Mouse (Mus musculus): ENCODE measurements at regions not wholly inside any gene's neighbourhood (a gene's known extent, or its start where the extent isn't known, plus 50 kb on each side); places are given as distances from the start of the nearest gene placed in this dataset.

DNA sequence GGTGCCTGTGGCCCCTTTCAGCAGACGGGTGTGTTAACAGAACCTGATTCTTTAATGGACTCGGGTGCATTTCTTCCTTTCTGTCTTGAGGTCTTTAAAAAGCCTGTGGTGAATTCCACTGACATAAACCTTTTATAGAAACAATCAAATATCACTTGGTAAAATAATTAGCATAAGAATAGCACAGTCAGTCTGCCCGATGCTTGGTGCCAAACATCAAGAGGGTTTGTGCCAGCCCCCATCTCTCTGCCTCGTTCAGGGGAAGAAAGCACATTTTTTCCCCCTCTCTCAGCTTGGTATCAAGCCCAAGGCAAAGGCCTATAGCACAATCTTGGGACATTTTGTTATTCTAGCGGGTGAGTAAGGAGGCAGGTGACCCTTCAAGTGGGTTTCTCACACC lies 169.8 kb downstream of the Maf start:
- WGBS = 89% methylated on average over 5 of the region's 5 CpGs
- TF ChIP-seq POLR2A (IDR thresholded peaks at IDR 0.05; ENCODE audit: control insufficient read depth, extremely low read depth, insufficient read depth, low read length, poor library complexity) (no peak), CTCF (IDR thresholded peaks at IDR 0.05; ENCODE audit: borderline replicate concordance, control insufficient read depth, extremely low read depth, insufficient read depth, low read length, poor library complexity) (no peak)
- no peaks in the 10 kb centered on the region for H3K4me1 ChIP-seq (replicated peaks; ENCODE audit: control insufficient read depth, insufficient read depth, low read length)
- no peak overlapping the region for H3K27ac ChIP-seq (ENCODE audit: control insufficient read depth, insufficient read depth, low read length)
- H3K4me3 ChIP-seq (ENCODE audit: control insufficient read depth, insufficient read depth, low read length) = no peak overlapping the region
- no peaks in the 10 kb centered on the region for H3K36me3 ChIP-seq (ENCODE audit: control insufficient read depth, insufficient read depth, low read length)
- H3K27me3 ChIP-seq (ENCODE audit: control insufficient read depth, insufficient read depth, low read length) = no peaks in the 10 kb centered on the region
- no peak for DNase-seq

DNA sequence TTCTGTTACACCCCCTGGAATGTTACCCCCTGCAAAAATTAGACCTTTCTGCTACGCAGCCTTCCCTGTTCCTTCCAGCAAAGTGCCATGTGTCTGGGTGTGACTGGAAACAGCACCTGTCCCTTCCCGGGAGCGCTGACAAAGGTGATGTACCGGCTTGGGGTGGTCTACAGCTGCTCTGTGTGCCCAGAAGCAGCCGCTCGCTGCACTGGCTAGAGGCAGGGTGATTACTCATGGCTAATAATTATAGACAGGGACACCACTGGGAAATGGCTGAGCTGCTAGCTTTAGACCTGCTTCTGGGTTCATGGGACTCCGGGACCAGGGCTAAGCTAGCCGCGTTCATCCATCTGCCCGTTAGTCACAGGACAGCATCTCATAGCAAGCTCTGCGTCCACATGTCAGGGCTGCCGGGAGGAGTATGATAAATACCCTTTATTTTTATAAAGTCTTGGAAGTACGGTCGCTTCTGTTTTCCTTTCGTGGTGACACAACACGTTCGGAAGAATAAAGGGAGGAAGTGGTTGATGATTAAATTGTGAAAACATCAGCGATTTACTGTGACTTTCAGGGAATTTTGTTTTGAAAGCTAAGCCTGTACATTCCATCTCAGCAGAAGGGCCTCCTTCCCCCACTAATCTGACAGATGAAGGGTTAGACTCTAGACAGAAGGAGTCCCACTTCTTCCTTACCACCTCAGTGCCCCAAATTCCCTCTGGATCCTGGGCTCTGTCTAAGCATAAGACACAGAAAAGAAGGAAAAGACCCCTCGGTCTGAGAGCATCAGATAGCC lies 170.8 kb downstream of the Maf start:
- no peak overlapping the region for H3K4me3 ChIP-seq (ENCODE audit: control insufficient read depth, insufficient read depth, low read length)
- no peak overlapping the region for H3K27ac ChIP-seq (ENCODE audit: control insufficient read depth, insufficient read depth, low read length)
- TF ChIP-seq CTCF (IDR thresholded peaks at IDR 0.05; ENCODE audit: borderline replicate concordance, control insufficient read depth, extremely low read depth, insufficient read depth, low read length, poor library complexity) = no peak
- TF ChIP-seq POLR2A (IDR thresholded peaks at IDR 0.05; ENCODE audit: control insufficient read depth, extremely low read depth, insufficient read depth, low read length, poor library complexity) = no peak
- no peaks in the 10 kb centered on the region for H3K36me3 ChIP-seq (ENCODE audit: control insufficient read depth, insufficient read depth, low read length)
- H3K4me1 ChIP-seq (replicated peaks; ENCODE audit: control insufficient read depth, insufficient read depth, low read length) = no peaks in the 10 kb centered on the region
- no peaks in the 10 kb centered on the region for H3K27me3 ChIP-seq (ENCODE audit: control insufficient read depth, insufficient read depth, low read length)
- DNase-seq = no peak
- WGBS = 90% methylated on average over 19 of the region's 19 CpGs

DNA sequence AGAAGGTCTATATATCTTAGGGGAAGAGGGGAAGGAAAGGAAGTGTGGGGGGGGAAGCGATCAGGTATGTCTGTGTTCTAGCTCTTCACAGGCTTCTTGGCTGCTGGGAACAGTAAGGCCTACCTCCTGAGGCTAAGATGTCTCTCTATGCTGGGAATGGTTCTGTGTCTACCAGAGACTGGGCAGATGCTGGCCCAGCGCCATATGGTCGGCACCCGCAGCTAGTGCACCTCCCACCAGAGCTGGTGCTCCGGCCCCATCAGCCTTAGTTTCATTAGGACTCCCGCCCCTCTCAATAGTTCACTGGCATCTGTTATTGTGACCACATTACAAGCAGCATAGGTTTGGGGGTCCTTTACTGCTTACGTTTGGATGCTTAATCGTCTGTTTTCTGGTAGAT lies 171.6 kb downstream of the Maf start:
- H3K36me3 ChIP-seq (ENCODE audit: control insufficient read depth, insufficient read depth, low read length) = no peaks in the 10 kb centered on the region
- no peak overlapping the region for H3K27ac ChIP-seq (ENCODE audit: control insufficient read depth, insufficient read depth, low read length)
- H3K27me3 ChIP-seq (ENCODE audit: control insufficient read depth, insufficient read depth, low read length) = no peaks in the 10 kb centered on the region
- DNase-seq = no peak
- TF ChIP-seq CTCF (IDR thresholded peaks at IDR 0.05; ENCODE audit: borderline replicate concordance, control insufficient read depth, extremely low read depth, insufficient read depth, low read length, poor library complexity) (no peak), POLR2A (IDR thresholded peaks at IDR 0.05; ENCODE audit: control insufficient read depth, extremely low read depth, insufficient read depth, low read length, poor library complexity) (no peak)
- H3K4me3 ChIP-seq (ENCODE audit: control insufficient read depth, insufficient read depth, low read length) = no peak overlapping the region
- 93% methylated on average over 8 of the region's 8 CpGs for WGBS
- no peaks in the 10 kb centered on the region for H3K4me1 ChIP-seq (replicated peaks; ENCODE audit: control insufficient read depth, insufficient read depth, low read length)

DNA sequence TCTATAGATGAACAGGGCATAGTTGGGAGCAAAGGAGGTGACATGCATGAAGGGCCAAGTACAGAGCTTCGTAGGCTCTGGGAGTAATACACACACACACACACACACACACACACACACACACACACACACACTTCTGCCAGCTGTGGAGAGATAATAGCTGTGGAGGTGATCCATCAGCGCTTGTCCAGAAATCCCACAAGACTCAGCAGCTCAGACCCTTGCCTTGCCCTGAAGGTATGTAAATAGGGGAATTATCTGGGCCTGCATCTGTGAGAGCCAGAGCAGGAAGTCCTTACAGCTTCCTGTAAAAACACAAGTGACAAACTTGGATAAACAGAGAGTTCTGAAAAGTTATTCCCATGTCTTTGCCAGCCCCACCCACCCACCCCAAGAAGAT lies 173.6 kb downstream of the Maf start:
- peaks cover 6% of the 10 kb centered on the region for H3K4me1 ChIP-seq (replicated peaks; ENCODE audit: control insufficient read depth, insufficient read depth, low read length)

DNA sequence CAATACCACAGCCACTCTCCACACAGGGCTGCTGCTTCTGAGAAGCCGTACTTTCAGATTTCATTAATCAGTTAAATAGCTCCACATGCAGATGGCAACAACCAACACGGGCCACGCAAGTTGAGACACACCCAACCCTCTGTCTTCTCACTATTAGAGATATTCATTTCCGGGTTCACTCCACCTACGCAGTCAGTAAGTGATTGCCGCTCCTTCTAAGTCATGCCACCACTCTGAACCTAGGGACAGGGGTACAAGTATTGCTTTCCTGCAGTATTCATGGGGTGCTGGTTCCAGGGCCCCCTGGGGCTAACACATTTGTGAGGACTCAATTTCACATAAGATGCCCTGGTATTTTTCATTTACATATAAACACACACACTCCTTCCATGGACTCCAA lies 176.3 kb downstream of the Maf start:
- Histone ChIP-seq H3K27ac (ENCODE audit: control insufficient read depth, insufficient read depth, low read length) (no peak overlapping the region), H3K36me3 (ENCODE audit: control insufficient read depth, insufficient read depth, low read length) (no peaks in the 10 kb centered on the region), H3K27me3 (ENCODE audit: control insufficient read depth, insufficient read depth, low read length) (no peaks in the 10 kb centered on the region), H3K4me1 (replicated peaks; ENCODE audit: control insufficient read depth, insufficient read depth, low read length) (peaks cover 6% of the 10 kb centered on the region), H3K4me3 (ENCODE audit: control insufficient read depth, insufficient read depth, low read length) (no peak overlapping the region)
- TF ChIP-seq CTCF (IDR thresholded peaks at IDR 0.05; ENCODE audit: borderline replicate concordance, control insufficient read depth, extremely low read depth, insufficient read depth, low read length, poor library complexity) (no peak), POLR2A (IDR thresholded peaks at IDR 0.05; ENCODE audit: control insufficient read depth, extremely low read depth, insufficient read depth, low read length, poor library complexity) (no peak)
- WGBS = 98% methylated on average over 6 of the region's 6 CpGs
- no peak for DNase-seq

More for the DNA sequence above, 173.6 kb downstream of the Maf start:
- no peak for DNase-seq
- no peak for TF ChIP-seq POLR2A (IDR thresholded peaks at IDR 0.05; ENCODE audit: control insufficient read depth, extremely low read depth, insufficient read depth, low read length, poor library complexity)
- no peak for TF ChIP-seq CTCF (IDR thresholded peaks at IDR 0.05; ENCODE audit: borderline replicate concordance, control insufficient read depth, extremely low read depth, insufficient read depth, low read length, poor library complexity)
- no peaks in the 10 kb centered on the region for H3K27me3 ChIP-seq (ENCODE audit: control insufficient read depth, insufficient read depth, low read length)
- no peak overlapping the region for H3K27ac ChIP-seq (ENCODE audit: control insufficient read depth, insufficient read depth, low read length)
- no peaks in the 10 kb centered on the region for H3K36me3 ChIP-seq (ENCODE audit: control insufficient read depth, insufficient read depth, low read length)
- H3K4me3 ChIP-seq (ENCODE audit: control insufficient read depth, insufficient read depth, low read length) = no peak overlapping the region
- WGBS = 79% methylated on average over 2 of the region's 2 CpGs

DNA sequence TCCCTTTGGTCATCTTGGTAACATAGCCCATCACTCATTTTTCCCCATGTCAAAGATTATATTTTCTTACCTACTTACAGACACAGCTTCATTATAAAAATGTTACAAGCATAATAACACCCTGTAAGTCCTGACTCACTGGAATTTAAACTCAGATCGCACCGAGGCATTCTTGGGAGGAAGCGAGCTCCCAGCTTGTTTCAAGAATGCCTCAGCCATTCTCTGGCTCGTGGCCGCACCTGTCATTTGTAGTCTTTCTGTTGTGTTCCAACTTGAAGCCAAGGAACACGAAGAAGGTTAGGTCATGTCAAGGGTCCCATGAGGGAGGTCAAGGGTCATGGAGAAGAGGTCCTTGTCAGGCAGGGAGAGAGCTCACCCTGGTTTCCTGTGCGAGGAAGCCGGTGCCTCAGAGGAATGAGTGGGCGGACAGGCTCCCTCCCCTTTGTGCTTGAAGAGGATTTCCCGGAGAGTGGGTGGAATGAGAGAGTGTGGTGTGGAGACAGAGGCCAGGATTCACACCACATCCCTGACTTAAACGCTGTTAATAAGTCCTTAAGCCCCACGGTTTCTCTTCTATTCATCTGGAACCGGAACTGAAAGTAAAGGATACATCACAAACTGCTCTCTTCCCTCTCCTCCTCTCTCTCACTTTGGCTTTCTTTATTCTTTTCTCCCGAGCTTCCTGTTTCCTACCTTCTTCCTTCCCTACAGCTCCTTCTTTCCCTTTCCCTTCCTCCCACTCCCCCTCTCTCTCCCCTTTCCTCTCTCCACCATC lies 177.8 kb downstream of the Maf start:
- no peak for DNase-seq
- TF ChIP-seq POLR2A (IDR thresholded peaks at IDR 0.05; ENCODE audit: control insufficient read depth, extremely low read depth, insufficient read depth, low read length, poor library complexity) (no peak), CTCF (IDR thresholded peaks at IDR 0.05; ENCODE audit: borderline replicate concordance, control insufficient read depth, extremely low read depth, insufficient read depth, low read length, poor library complexity) (no peak)
- Histone ChIP-seq H3K27ac (ENCODE audit: control insufficient read depth, insufficient read depth, low read length) (no peak overlapping the region), H3K4me3 (ENCODE audit: control insufficient read depth, insufficient read depth, low read length) (no peak overlapping the region), H3K36me3 (ENCODE audit: control insufficient read depth, insufficient read depth, low read length) (no peaks in the 10 kb centered on the region), H3K4me1 (replicated peaks; ENCODE audit: control insufficient read depth, insufficient read depth, low read length) (peaks cover 6% of the 10 kb centered on the region), H3K27me3 (ENCODE audit: control insufficient read depth, insufficient read depth, low read length) (no peaks in the 10 kb centered on the region)
- 26% methylated on average over 14 of the region's 14 CpGs for WGBS
